Mouse (Mus musculus) heart, adult 2 months (tissue): ENCODE results near the gene Haus6. TPM values are rescaled to one million over a fixed set of nuclear protein-coding genes. Genes with fewer than 3 reads are reported as not detected.
"Not testable (repeated sequence)": the region's sequence is repeated elsewhere in the genome, so short reads cannot be mapped to it uniquely, and the experiment has no call there.

Experiments
- DNase-seq, 2 experiments: peaks; one replicate each; pipeline ENCODE4 v3.0.0; 2021
- H3K27ac ChIP-seq: fragments of 200-600 bp; 2 replicates; pipeline ENCODE4 v1.8.1; 2022
- H3K27me3 ChIP-seq: fragments of 200-500 bp; 2 replicates; pipeline ENCODE4 v1.6.1; 2012; ENCODE audit warnings: mild to moderate bottlenecking, low read length, inconsistent platforms, mixed read lengths; ENCODE audit not compliant: control insufficient read depth, insufficient read depth
- H3K36me3 ChIP-seq: fragments of 200-500 bp; 2 replicates; pipeline ENCODE4 v1.6.1; 2012; ENCODE audit warnings: low read length, inconsistent platforms; ENCODE audit not compliant: control insufficient read depth, insufficient read depth
- H3K4me1 ChIP-seq: fragments of 200-500 bp; 2 replicates; pipeline ENCODE4 v1.6.1; 2011; ENCODE audit warnings: low read length; ENCODE audit not compliant: control insufficient read depth, insufficient read depth
- H3K4me3 ChIP-seq: fragments of 200-600 bp; 2 replicates; pipeline ENCODE4 v1.8.1; 2022
- H3K79me2 ChIP-seq: fragments of 200-500 bp; replicated peaks from 2 replicates; pipeline ENCODE4 v1.6.1; 2012; ENCODE audit warnings: mild to moderate bottlenecking, inconsistent platforms, low read length, moderate library complexity, mixed read lengths; ENCODE audit not compliant: control insufficient read depth, insufficient read depth
- H3K9ac ChIP-seq: fragments of 200-500 bp; 2 replicates; pipeline ENCODE4 v1.6.1; 2012; ENCODE audit warnings: low read depth, mild to moderate bottlenecking, control low read depth, inconsistent platforms, low read length, mixed read lengths
- CTCF ChIP-seq: fragments of 200-600 bp; IDR thresholded peaks from 2 replicates; pipeline ENCODE4 v1.8.1; 2022; ENCODE audit warnings: antibody characterized with exemption, mild to moderate bottlenecking, moderate library complexity
- EP300 ChIP-seq: fragments of 200-500 bp; IDR thresholded peaks from 2 replicates; pipeline ENCODE4 v1.6.1; 2011; ENCODE audit warnings: low read depth, low read length, control low read depth; ENCODE audit not compliant: insufficient read depth
- POLR2A ChIP-seq: fragments of 200-500 bp; IDR thresholded peaks from 2 replicates; pipeline ENCODE4 v1.6.1; 2011; ENCODE audit warnings: mild to moderate bottlenecking, low read depth, low read length, control low read depth; ENCODE audit not compliant: insufficient read depth
- WGBS: fragments of 180-500 bp; shearing (Covaris S2); methylation state at CpG from one replicate; pipeline ENCODE4 v1.1.7; 2018; 5-methylcytosine and 5-hydroxymethylcytosine counted together
- intact Hi-C: fragments of 180-260 bp; cut with DNase I; formaldehyde crosslinking; loops from one replicate; pipeline ENCODE4 v1.15.1; 2025
- polyA plus RNA-seq: library from polyadenylated mRNA; depleted of rRNA; stranded (reverse); fragments of >200 nt; gene quantifications from 2 replicates; pipeline ENCODE4 v1.2.3, GENCODE M21; 2012
- total RNA-seq, 2 experiments: library from RNA; stranded (reverse); gene quantifications; 2 replicates each; pipeline ENCODE4 v1.2.3; 2021

Gene Haus6
- total and polyA plus RNA-seq, 3 experiments: 1.3 to 5.5 (median 4.7) TPM

GRCm38 (mm10) chr4:86631831-86632230 lies 20.0 kb upstream of the Haus6 start:
- Histone ChIP-seq H3K27me3 (0 out of 2 replicates have a peak, but pooled peaks cover 1% of the 10 kb centered on the region), H3K79me2 (no peaks in the 10 kb centered on the region), H3K4me3 (no peak overlapping the region), H3K4me1 (no peaks in the 10 kb centered on the region), H3K36me3 (no peaks in the 10 kb centered on the region), H3K27ac (no peak overlapping the region), H3K9ac (no peak overlapping the region)
- TF ChIP-seq CTCF (no peak), EP300 (no peak)
- intact Hi-C loops: no loop called here
- no peak for DNase-seq
- WGBS: 85% methylated on average over 4 of the region's 4 CpGs

- H3K36me3 ChIP-seq, intact Hi-C loops: not testable (repeated sequence)
- WGBS: 90% methylated on average over 7 of the region's 7 CpGs
Observed at GRCm38 (mm10) chr4:86626496-86626895, 14.6 kb upstream of the Haus6 start.

GRCm38 (mm10) chr4:86625463-86625862 lies 13.6 kb upstream of the Haus6 start:
- Histone ChIP-seq H3K27me3 (0 out of 2 replicates have a peak, but pooled peaks cover 1% of the 10 kb centered on the region), H3K27ac (no peak overlapping the region), H3K36me3 (no peaks in the 10 kb centered on the region), H3K9ac (no peak overlapping the region), H3K4me3 (no peak overlapping the region), H3K79me2 (no peaks in the 10 kb centered on the region), H3K4me1 (no peaks in the 10 kb centered on the region)
- intact Hi-C loops: no loop called here
- TF ChIP-seq CTCF (no peak), POLR2A (no peak), EP300 (no peak)
- no peak for DNase-seq
- WGBS: 54% methylated on average over 5 of the region's 5 CpGs

More at GRCm38 (mm10) chr4:86626496-86626895, 14.6 kb upstream of the Haus6 start:
- not testable (repeated sequence) for H3K27ac ChIP-seq, DNase-seq, H3K4me1 ChIP-seq, H3K27me3 ChIP-seq, H3K9ac ChIP-seq, H3K79me2 ChIP-seq, H3K4me3 ChIP-seq

DNA sequence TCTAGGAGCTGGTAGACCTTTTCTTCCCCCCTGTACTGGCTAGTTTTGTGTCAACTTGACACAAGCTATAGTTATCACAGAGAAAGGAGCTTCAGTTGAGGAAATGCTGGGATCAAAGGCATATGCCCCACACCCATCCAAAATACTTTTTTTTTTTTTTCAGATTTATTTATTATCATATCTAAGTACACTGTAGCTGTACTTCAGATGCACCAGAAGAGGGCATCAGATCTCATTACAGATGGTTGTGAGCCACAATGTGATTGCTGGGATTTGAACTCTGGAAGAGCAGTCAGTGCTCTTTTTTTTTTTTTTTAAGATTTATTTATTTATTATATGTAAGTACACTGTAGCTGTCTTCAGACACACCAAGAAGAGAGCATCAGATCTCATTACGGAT lies 10.7 kb upstream of the Haus6 start:
- H3K27me3 ChIP-seq, H3K36me3 ChIP-seq, H3K27ac ChIP-seq, H3K79me2 ChIP-seq, H3K4me3 ChIP-seq, H3K9ac ChIP-seq, DNase-seq, H3K4me1 ChIP-seq: not testable (repeated sequence)
- TF ChIP-seq CTCF: peak; percentile 35
- 86% methylated on average over 1 of the region's 1 CpGs for WGBS
- intact Hi-C loops: loop anchor here (2.0 to 5.0 kb wide), 2 partner anchors 35 to 74 kb away; no protein-coding TSS in a partner anchor

DNA sequence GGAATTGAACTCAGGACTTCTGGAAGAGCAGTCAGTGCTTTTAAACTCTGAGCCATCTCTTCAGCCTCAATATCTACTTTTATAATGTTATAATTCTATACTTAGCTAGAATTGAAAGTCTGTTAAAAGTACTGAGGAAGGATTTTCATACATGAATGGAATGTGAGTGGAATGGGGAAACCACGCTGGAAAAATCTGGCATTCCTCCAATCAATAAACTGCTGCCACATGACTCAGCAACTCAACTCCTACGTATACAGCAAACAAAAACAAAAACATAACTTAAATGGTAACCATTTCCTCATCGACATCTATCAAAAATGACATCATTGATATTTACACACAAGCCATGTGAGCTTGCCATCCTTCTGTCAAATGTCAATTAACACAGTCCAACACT lies 10.3 kb upstream of the Haus6 start:
- intact Hi-C loops: loop anchor here (2.0 to 5.0 kb wide), 2 partner anchors 35 to 75 kb away; no protein-coding TSS in a partner anchor

GRCm38 (mm10) chr4:86620506-86620905 lies 8.7 kb upstream of the Haus6 start:
- intact Hi-C loops: loop anchor here (5.0 kb wide), 1 partner anchor 37 kb away; no protein-coding TSS in a partner anchor
- H3K4me1 ChIP-seq: no peaks in the 10 kb centered on the region

More for the DNA sequence above, 10.3 kb upstream of the Haus6 start:
- no peaks in the 10 kb centered on the region for H3K79me2 ChIP-seq
- H3K27ac ChIP-seq: no peak overlapping the region
- no peak overlapping the region for H3K9ac ChIP-seq
- TF ChIP-seq POLR2A: no peak
- TF ChIP-seq EP300: no peak
- TF ChIP-seq CTCF: no peak
- H3K36me3 ChIP-seq: no peaks in the 10 kb centered on the region
- no peak overlapping the region for H3K4me3 ChIP-seq
- H3K27me3 ChIP-seq: no peaks in the 10 kb centered on the region
- WGBS: 38% methylated on average over 3 of the region's 3 CpGs
- no peaks in the 10 kb centered on the region for H3K4me1 ChIP-seq
- DNase-seq: no peak

More at GRCm38 (mm10) chr4:86620506-86620905, 8.7 kb upstream of the Haus6 start:
- TF ChIP-seq EP300: no peak
- TF ChIP-seq POLR2A: no peak
- TF ChIP-seq CTCF: no peak
- H3K4me3 ChIP-seq: no peak overlapping the region
- no peaks in the 10 kb centered on the region for H3K27me3 ChIP-seq
- no peak overlapping the region for H3K9ac ChIP-seq
- H3K79me2 ChIP-seq: no peaks in the 10 kb centered on the region
- no peak overlapping the region for H3K27ac ChIP-seq
- no peaks in the 10 kb centered on the region for H3K36me3 ChIP-seq
- 45% methylated on average over 2 of the region's 2 CpGs for WGBS
- no peak for DNase-seq
